Mouse (Mus musculus) forebrain, embryonic 12.5 days (tissue): Measurements from ENCODE around the gene Sufu. TPM values are rescaled to one million over a fixed set of nuclear protein-coding genes. Genes with fewer than 3 reads are reported as not detected.

Source experiments
- ATAC-seq: fragments of 200-750 bp; cut with Nextera tagmentation; 2 replicates; pipeline ENCODE4 v1.8.0; 2017; ENCODE audit warnings: moderate TSS enrichment; ENCODE audit not compliant: low FRiP score
- H3K27ac ChIP-seq: fragments of 300-500 bp; sonication (generic); 2 replicates; pipeline ENCODE4 v1.5.1; 2016; ENCODE audit warnings: mild to moderate bottlenecking
- H3K27me3 ChIP-seq: fragments of 300-500 bp; sonication (generic); 2 replicates; pipeline ENCODE4 v1.6.1; 2016; ENCODE audit warnings: mild to moderate bottlenecking
- H3K36me3 ChIP-seq: fragments of 300-500 bp; sonication (generic); replicated peaks from 2 replicates; pipeline ENCODE4 v1.6.1; 2016; ENCODE audit warnings: mild to moderate bottlenecking
- H3K4me1 ChIP-seq: fragments of 300-500 bp; sonication (generic); 2 replicates; pipeline ENCODE4 v1.6.1; 2016
- H3K4me2 ChIP-seq: fragments of 300-500 bp; sonication (generic); 2 replicates; pipeline ENCODE4 v1.6.1; 2016; ENCODE audit warnings: mild to moderate bottlenecking, moderate library complexity
- H3K4me3 ChIP-seq: fragments of 300-500 bp; sonication (generic); replicated peaks from 2 replicates; pipeline ENCODE4 v1.5.1; 2016; ENCODE audit warnings: mild to moderate bottlenecking
- H3K9ac ChIP-seq: fragments of 300-500 bp; sonication (generic); 2 replicates; pipeline ENCODE4 v1.6.1; 2016; ENCODE audit warnings: mild to moderate bottlenecking
- H3K9me3 ChIP-seq: fragments of 300-500 bp; sonication (generic); 2 replicates; pipeline ENCODE4 v1.6.1; 2016
- WGBS: fragments of 180-500 bp; shearing (Covaris S2); methylation state at CpG from one replicate; pipeline ENCODE4 v1.1.7; 2016; 5-methylcytosine and 5-hydroxymethylcytosine counted together
- polyA plus RNA-seq: library from polyadenylated mRNA; unstranded; fragments of >200 nt; fragmentation: Nextera tagmentation; extraction: Ambion mirVana; gene quantifications from 2 replicates; pipeline ENCODE4 v1.2.1, GENCODE M21; 2016

Sufu gene
- polyA plus RNA-seq, 1 experiment from 2014 or later, result 38.7 TPM

- no peak for ATAC-seq
- no peaks in the 10 kb centered on the region for H3K9me3 ChIP-seq
- 81% methylated on average over 5 of the region's 5 CpGs for WGBS
- no peak overlapping the region for H3K4me2 ChIP-seq
- H3K36me3 ChIP-seq, result peaks cover 80% of the 10 kb centered on the region
- no peaks in the 10 kb centered on the region for H3K4me1 ChIP-seq
- H3K4me3 ChIP-seq, result no peak overlapping the region
- H3K27me3 ChIP-seq, result no peaks in the 10 kb centered on the region
- no peak overlapping the region for H3K27ac ChIP-seq
- H3K9ac ChIP-seq, result no peak overlapping the region
Observed at GRCm38 (mm10) chr19:46457798-46458197, 61.1 kb downstream of the Sufu start.

- WGBS, result 87% methylated on average over 10 of the region's 10 CpGs
- H3K4me3 ChIP-seq, result no peak overlapping the region
- H3K27ac ChIP-seq, result no peak overlapping the region
- H3K4me1 ChIP-seq, result no peaks in the 10 kb centered on the region
- H3K9ac ChIP-seq, result no peak overlapping the region
- no peaks in the 10 kb centered on the region for H3K27me3 ChIP-seq
- peaks cover 73% of the 10 kb centered on the region for H3K36me3 ChIP-seq
- no peak overlapping the region for H3K4me2 ChIP-seq
- no peaks in the 10 kb centered on the region for H3K9me3 ChIP-seq
- no peak for ATAC-seq
Observed at GRCm38 (mm10) chr19:46459256-46459655, 62.6 kb downstream of the Sufu start.

GRCm38 (mm10) chr19:46459889-46460288, 63.2 kb downstream of the Sufu start:
- Histone ChIP-seq H3K4me3 (no peak overlapping the region), H3K9ac (no peak overlapping the region), H3K36me3 (peaks cover 68% of the 10 kb centered on the region), H3K27me3 (no peaks in the 10 kb centered on the region), H3K4me2 (no peak overlapping the region), H3K27ac (no peak overlapping the region), H3K9me3 (no peaks in the 10 kb centered on the region), H3K4me1 (no peaks in the 10 kb centered on the region)
- ATAC-seq, result no peak
- WGBS, result 86% methylated on average over 2 of the region's 2 CpGs

GRCm38 (mm10) chr19:46462574-46462973, 65.9 kb downstream of the Sufu start:
- H3K9me3 ChIP-seq, result no peaks in the 10 kb centered on the region
- no peak overlapping the region for H3K4me3 ChIP-seq
- peaks cover 50% of the 10 kb centered on the region for H3K36me3 ChIP-seq
- H3K27ac ChIP-seq, result no peak overlapping the region
- H3K9ac ChIP-seq, result no peak overlapping the region
- ATAC-seq, result no peak
- no peaks in the 10 kb centered on the region for H3K27me3 ChIP-seq
- H3K4me1 ChIP-seq, result 0 out of 2 replicates have a peak, but pooled peaks cover 2% of the 10 kb centered on the region
- H3K4me2 ChIP-seq, result no peak overlapping the region
- WGBS, result 93% methylated on average over 3 of the region's 3 CpGs

- Histone ChIP-seq H3K4me2 (no peak overlapping the region), H3K4me1 (0 out of 2 replicates have a peak, but pooled peaks cover 2% of the 10 kb centered on the region), H3K27ac (no peak overlapping the region), H3K36me3 (peaks cover 44% of the 10 kb centered on the region), H3K9me3 (no peaks in the 10 kb centered on the region), H3K27me3 (no peaks in the 10 kb centered on the region), H3K9ac (no peak overlapping the region), H3K4me3 (no peak overlapping the region)
- 97% methylated on average over 4 of the region's 4 CpGs for WGBS
- ATAC-seq, result no peak
Observed at GRCm38 (mm10) chr19:46463446-46463845, 66.8 kb downstream of the Sufu start.

GRCm38 (mm10) chr19:46466160-46466559, 69.5 kb downstream of the Sufu start:
- ATAC-seq, result no peak
- Histone ChIP-seq H3K4me3 (no peak overlapping the region), H3K27me3 (no peaks in the 10 kb centered on the region), H3K27ac (no peak overlapping the region), H3K36me3 (peaks cover 22% of the 10 kb centered on the region), H3K4me2 (no peak overlapping the region), H3K9me3 (no peaks in the 10 kb centered on the region), H3K4me1 (peaks cover 21% of the 10 kb centered on the region), H3K9ac (no peak overlapping the region)
- 82% methylated on average over 6 of the region's 6 CpGs for WGBS

GRCm38 (mm10) chr19:46467051-46467503, 70.4 kb downstream of the Sufu start:
- Histone ChIP-seq H3K9me3 (no peaks in the 10 kb centered on the region), H3K4me2 (no peak overlapping the region), H3K27ac (no peak overlapping the region), H3K4me3 (no peak overlapping the region), H3K27me3 (no peaks in the 10 kb centered on the region), H3K36me3 (peaks cover 16% of the 10 kb centered on the region), H3K9ac (no peak overlapping the region), H3K4me1 (peaks cover 30% of the 10 kb centered on the region)
- 77% methylated on average over 3 of the region's 3 CpGs for WGBS
- no peak for ATAC-seq

GRCm38 (mm10) chr19:46470364-46471240, 73.9 kb downstream of the Sufu start:
- Histone ChIP-seq H3K27me3 (no peaks in the 10 kb centered on the region), H3K4me2 (no peak overlapping the region), H3K9ac (0 out of 2 replicates have a peak overlapping the region, but pooled peaks have one; percentile 12), H3K9me3 (no peaks in the 10 kb centered on the region), H3K27ac (peak overlapping the region; percentile 68), H3K4me3 (no peak overlapping the region), H3K4me1 (peaks cover 36% of the 10 kb centered on the region), H3K36me3 (peaks cover 35% of the 10 kb centered on the region)
- no peak for ATAC-seq
- WGBS, result 62% methylated on average over 17 of the region's 17 CpGs

GRCm38 (mm10) chr19:46471324-46472093, 74.8 kb downstream of the Sufu start:
- H3K4me2 ChIP-seq, result no peak overlapping the region
- H3K27ac ChIP-seq, result peak overlapping the region; percentile 68
- no peak for ATAC-seq
- no peak overlapping the region for H3K4me3 ChIP-seq
- WGBS, result 19% methylated on average over 10 of the region's 10 CpGs
- peaks cover 40% of the 10 kb centered on the region for H3K4me1 ChIP-seq
- H3K9ac ChIP-seq, result 0 out of 2 replicates have a peak overlapping the region, but pooled peaks have one; percentile 12
- no peaks in the 10 kb centered on the region for H3K27me3 ChIP-seq
- H3K36me3 ChIP-seq, result peaks cover 38% of the 10 kb centered on the region
- no peaks in the 10 kb centered on the region for H3K9me3 ChIP-seq

- no peak overlapping the region for H3K4me3 ChIP-seq
- H3K9me3 ChIP-seq, result no peaks in the 10 kb centered on the region
- peaks cover 67% of the 10 kb centered on the region for H3K36me3 ChIP-seq
- ATAC-seq, result no peak
- no peaks in the 10 kb centered on the region for H3K27me3 ChIP-seq
- H3K9ac ChIP-seq, result no peak overlapping the region
- H3K4me1 ChIP-seq, result peaks cover 39% of the 10 kb centered on the region
- 26% methylated on average over 10 of the region's 10 CpGs for WGBS
- H3K4me2 ChIP-seq, result no peak overlapping the region
- no peak overlapping the region for H3K27ac ChIP-seq
Observed at GRCm38 (mm10) chr19:46477432-46477845, 80.7 kb downstream of the Sufu start.

GRCm38 (mm10) chr19:46478242-46478641, 81.5 kb downstream of the Sufu start:
- ATAC-seq, result no peak
- no peaks in the 10 kb centered on the region for H3K9me3 ChIP-seq
- 90% methylated on average over 4 of the region's 4 CpGs for WGBS
- no peak overlapping the region for H3K4me2 ChIP-seq
- H3K36me3 ChIP-seq, result peaks cover 62% of the 10 kb centered on the region
- no peaks in the 10 kb centered on the region for H3K27me3 ChIP-seq
- H3K27ac ChIP-seq, result no peak overlapping the region
- H3K4me1 ChIP-seq, result peaks cover 44% of the 10 kb centered on the region
- no peak overlapping the region for H3K4me3 ChIP-seq
- H3K9ac ChIP-seq, result no peak overlapping the region

- H3K36me3 ChIP-seq, result peaks cover 59% of the 10 kb centered on the region
- peaks cover 48% of the 10 kb centered on the region for H3K4me1 ChIP-seq
- no peaks in the 10 kb centered on the region for H3K27me3 ChIP-seq
- no peak overlapping the region for H3K4me2 ChIP-seq
- WGBS, result 84% methylated on average over 5 of the region's 5 CpGs
- ATAC-seq, result no peak
- H3K27ac ChIP-seq, result peak overlapping the region; percentile 14; the same call in 1 of the 2 replicates
- no peak overlapping the region for H3K4me3 ChIP-seq
- H3K9me3 ChIP-seq, result no peaks in the 10 kb centered on the region
- no peak overlapping the region for H3K9ac ChIP-seq
Observed at GRCm38 (mm10) chr19:46478826-46479225, 82.1 kb downstream of the Sufu start.
